Mouse (Mus musculus): Measurements from ENCODE around the gene Adamtsl3.

- TF ChIP-seq POLR2A (IDR thresholded peaks at IDR 0.05; ENCODE audit: extremely low read depth, insufficient read depth, low read length) (no peak), CTCF (IDR thresholded peaks at IDR 0.05; ENCODE audit: extremely low read depth, insufficient read depth, low read length) (no peak)
Observed at GRCm38 (mm10) chr7:82464364-82464763, 128.9 kb downstream of the Adamtsl3 start.

All from cortical plate, adult 2 months (tissue).